16 mouse cellular contexts compared by ENCODE assay signal in genomic region chr1:106465243-106465976, GRCm38 (mm10).
DNase-seq lines count a peak whose midpoint lies in the region; ATAC-seq and TF ChIP-seq lines count a peak whose summit lies in the region.
"Had no signal": no experiment of that assay in that cellular context is flagged by ENCODE, and none has a peak within 500 bp of the region (broad histone marks: within the 10 kb centered on the region; RNA-seq: fewer than 3 reads in every experiment).

No protein-coding gene starts in this region.

- H3K4me3 ChIP-seq in liver, adult 2 months (ENCODE audit: insufficient read depth, low read depth, low read length): no peak overlapping the region
- H3K4me3 ChIP-seq in liver, postnatal 0 days (ENCODE audit: low read depth, low read length): no peak overlapping the region
- H3K4me3 ChIP-seq in midbrain, embryonic 15.5 days: no peak overlapping the region
- H3K4me3 ChIP-seq: embryonic facial prominence, embryonic 13.5 days had no signal

- TF ChIP-seq EP300 in liver, postnatal 0 days (IDR thresholded peaks at IDR 0.05; ENCODE audit: low read depth): no peak

- no peak overlapping the region for H3K27ac ChIP-seq in liver, adult 2 months (replicated peaks; ENCODE audit: insufficient read depth, low read depth, low read length)
- H3K27ac ChIP-seq in liver, postnatal 0 days (ENCODE audit: low read depth): no peak overlapping the region
- no peak overlapping the region for H3K27ac ChIP-seq in midbrain, embryonic 15.5 days
- H3K27ac ChIP-seq: embryonic facial prominence, embryonic 13.5 days; hindbrain, postnatal 0 days had no signal

- TF ChIP-seq CTCF in liver, adult 2 months (IDR thresholded peaks at IDR 0.05; ENCODE audit: low read depth, low read length): no peak
- no peak for TF ChIP-seq CTCF in liver, postnatal 0 days (IDR thresholded peaks at IDR 0.05; ENCODE audit: low read depth)

- peak; percentile 13 for DNase-seq in liver, adult 2 months (ENCODE audit: extremely low read depth, low read depth, low spot score)
- DNase-seq in liver, postnatal 0 days: no peak
- DNase-seq in embryo, embryonic 11 days: peak; percentile 29
- peak; percentile 16 for DNase-seq in yolk sac, embryonic 10.5 days (ENCODE audit: low spot score)
- no peak for DNase-seq in cerebellum, adult 8-10 months
- DNase-seq in adrenal gland, adult 18-20 months (ENCODE audit: low spot score in 2 of 2): no peak
- DNase-seq: cerebellum, postnatal 25 days; kidney, adult 11 months; left cerebral cortex, postnatal 4 days; lung, embryonic 14.5 days; lung, postnatal 4 days; right cerebral cortex, adult 18-20 months had no signal

- WGBS in liver, adult 2 months: 44% methylated on average over 4 of the region's 4 CpGs
- 56% methylated on average over 4 of the region's 4 CpGs for WGBS in liver, postnatal 0 days (ENCODE audit: insufficient replicate concordance)
- WGBS in midbrain, embryonic 15.5 days: 34% methylated on average over 4 of the region's 4 CpGs

- H3K27me3 ChIP-seq in liver, adult 2 months (ENCODE audit: control insufficient read depth, insufficient read depth, low read length): no peaks in the 10 kb centered on the region
- H3K27me3 ChIP-seq in liver, postnatal 0 days (ENCODE audit: insufficient read depth, low read length): no peaks in the 10 kb centered on the region
- H3K27me3 ChIP-seq in midbrain, embryonic 15.5 days (replicated peaks): no peaks in the 10 kb centered on the region
- H3K27me3 ChIP-seq: embryonic facial prominence, embryonic 13.5 days had no signal

- H3K4me2 ChIP-seq in liver, postnatal 0 days (ENCODE audit: low read depth, low read length): no peak overlapping the region
- H3K4me2 ChIP-seq in midbrain, embryonic 15.5 days: no peak overlapping the region
- H3K4me2 ChIP-seq: embryonic facial prominence, embryonic 13.5 days; liver, embryonic 11.5 days; lung, embryonic 14.5 days had no signal

- H3K36me3 ChIP-seq in liver, adult 2 months (ENCODE audit: control insufficient read depth, insufficient read depth, low read length): no peaks in the 10 kb centered on the region
- no peaks in the 10 kb centered on the region for H3K36me3 ChIP-seq in liver, postnatal 0 days (replicated peaks; ENCODE audit: insufficient read depth, low read length)
- no peaks in the 10 kb centered on the region for H3K36me3 ChIP-seq in midbrain, embryonic 15.5 days (replicated peaks)
- H3K36me3 ChIP-seq: embryonic facial prominence, embryonic 13.5 days had no signal

- no peaks in the 10 kb centered on the region for H3K9me3 ChIP-seq in liver, postnatal 0 days (ENCODE audit: low read length)
- H3K9me3 ChIP-seq in midbrain, embryonic 15.5 days: no peaks in the 10 kb centered on the region
- H3K9me3 ChIP-seq: embryonic facial prominence, embryonic 13.5 days had no signal

- no peak overlapping the region for H3K9ac ChIP-seq in liver, adult 2 months (ENCODE audit: low read depth, low read length)
- H3K9ac ChIP-seq in liver, postnatal 0 days (replicated peaks): no peak overlapping the region
- no peak overlapping the region for H3K9ac ChIP-seq in midbrain, embryonic 15.5 days
- H3K9ac ChIP-seq: embryonic facial prominence, embryonic 13.5 days; lung, embryonic 14.5 days had no signal

- no peaks in the 10 kb centered on the region for H3K4me1 ChIP-seq in liver, adult 2 months (ENCODE audit: control insufficient read depth, insufficient read depth, low read length)
- H3K4me1 ChIP-seq in liver, postnatal 0 days (ENCODE audit: insufficient read depth): no peaks in the 10 kb centered on the region
- peaks cover 9% of the 10 kb centered on the region; the same call in 1 of the 2 replicates for H3K4me1 ChIP-seq in midbrain, embryonic 15.5 days
- H3K4me1 ChIP-seq: embryonic facial prominence, embryonic 13.5 days had no signal

- no peak for TF ChIP-seq POLR2A in liver, adult 2 months (IDR thresholded peaks at IDR 0.05; ENCODE audit: extremely low read depth, insufficient read depth, low read length)

- no peak for ATAC-seq in liver, postnatal 0 days
- peak; percentile 45; the same call in 1 of the 2 replicates for ATAC-seq in midbrain, embryonic 15.5 days (replicated peaks)
- ATAC-seq: hindbrain, postnatal 0 days had no signal

- no peaks in the 10 kb centered on the region for H3K79me2 ChIP-seq in liver, adult 2 months (ENCODE audit: control insufficient read depth, insufficient read depth, low read length)

Comparison
In these comparisons a context has a peak if more than half of its experiments do, and no peak if none do; other contexts are left out.
1. DNase-seq: peak in liver, adult 2 months (single experiment), embryo, embryonic 11 days (single experiment) and yolk sac, embryonic 10.5 days (single experiment); none in liver, postnatal 0 days (single experiment), cerebellum, adult 8-10 months (single experiment) and adrenal gland, adult 18-20 months (0 of 2).